Mouse (Mus musculus) liver, postnatal 0 days (tissue): Measurements from ENCODE around the gene Eva1c. TPM values are rescaled to one million over a fixed set of nuclear protein-coding genes. Genes with fewer than 3 reads are reported as not detected.

ENCODE experiments used
- ATAC-seq: fragments of 200-750 bp; cut with Nextera tagmentation; 2 replicates; pipeline ENCODE4 v1.8.0; 2017; ENCODE audit warnings: mild to moderate bottlenecking, moderate library complexity
- DNase-seq: peaks from one replicate; pipeline ENCODE4 v3.0.0-alpha.2; 2016
- H3K27ac ChIP-seq: fragments of 300-500 bp; sonication (generic); 2 replicates; pipeline ENCODE4 v1.5.1; 2014; ENCODE audit warnings: antibody characterized with exemption, moderate library complexity, mild to moderate bottlenecking, low read depth
- H3K27me3 ChIP-seq: fragments of 300-500 bp; sonication (generic); 2 replicates; pipeline ENCODE4 v1.6.1; 2014; ENCODE audit warnings: low read length, control low read depth, mixed read lengths; ENCODE audit not compliant: insufficient read depth
- H3K36me3 ChIP-seq: fragments of 300-500 bp; sonication (generic); replicated peaks from 2 replicates; pipeline ENCODE4 v1.6.1; 2014; ENCODE audit warnings: mild to moderate bottlenecking, control low read depth, low read length, moderate library complexity, mixed read lengths; ENCODE audit not compliant: insufficient read depth
- H3K4me1 ChIP-seq: fragments of 300-500 bp; sonication (generic); 2 replicates; pipeline ENCODE4 v1.6.1; 2014; ENCODE audit warnings: antibody characterized with exemption, mild to moderate bottlenecking, control low read depth; ENCODE audit not compliant: insufficient read depth
- H3K4me2 ChIP-seq: fragments of 300-500 bp; sonication (generic); 2 replicates; pipeline ENCODE4 v1.6.1; 2014; ENCODE audit warnings: low read depth, mild to moderate bottlenecking, low read length, moderate library complexity, mixed read lengths
- H3K4me3 ChIP-seq: fragments of 300-500 bp; sonication (generic); 2 replicates; pipeline ENCODE4 v1.5.1; 2014; ENCODE audit warnings: low read depth, low read length
- H3K9ac ChIP-seq: fragments of 300-500 bp; sonication (generic); replicated peaks from 2 replicates; pipeline ENCODE4 v1.6.1; 2014; ENCODE audit warnings: mild to moderate bottlenecking, moderate library complexity
- H3K9me3 ChIP-seq: fragments of 300-500 bp; sonication (generic); 2 replicates; pipeline ENCODE4 v1.6.1; 2016; ENCODE audit warnings: mild to moderate bottlenecking, control low read depth, low read length, mixed read lengths
- CTCF ChIP-seq: sonication (generic); IDR thresholded peaks from 2 replicates; pipeline ENCODE4 v1.5.1; 2016; ENCODE audit warnings: antibody characterized with exemption, low read depth
- EP300 ChIP-seq: IDR thresholded peaks from 2 replicates; pipeline ENCODE4 v1.6.1; 2016; ENCODE audit warnings: antibody characterized with exemption, low read depth, mild to moderate bottlenecking
- WGBS: fragments of 180-500 bp; shearing (Covaris S2); extraction: QIAGEN DNeasy Blood & Tissue Kit; methylation state at CpG from one replicate; pipeline ENCODE4 v1.1.7; 2014; ENCODE audit not compliant: insufficient replicate concordance; 5-methylcytosine and 5-hydroxymethylcytosine counted together
- polyA plus RNA-seq: library from polyadenylated mRNA; unstranded; fragments of >200 nt; fragmentation: Nextera tagmentation; extraction: Ambion mirVana; gene quantifications from 2 replicates; pipeline ENCODE4 v1.2.1, GENCODE M21; 2015

Gene Eva1c
- polyA plus RNA-seq, 1 experiment from 2014 or later = 1.1 TPM

DNA sequence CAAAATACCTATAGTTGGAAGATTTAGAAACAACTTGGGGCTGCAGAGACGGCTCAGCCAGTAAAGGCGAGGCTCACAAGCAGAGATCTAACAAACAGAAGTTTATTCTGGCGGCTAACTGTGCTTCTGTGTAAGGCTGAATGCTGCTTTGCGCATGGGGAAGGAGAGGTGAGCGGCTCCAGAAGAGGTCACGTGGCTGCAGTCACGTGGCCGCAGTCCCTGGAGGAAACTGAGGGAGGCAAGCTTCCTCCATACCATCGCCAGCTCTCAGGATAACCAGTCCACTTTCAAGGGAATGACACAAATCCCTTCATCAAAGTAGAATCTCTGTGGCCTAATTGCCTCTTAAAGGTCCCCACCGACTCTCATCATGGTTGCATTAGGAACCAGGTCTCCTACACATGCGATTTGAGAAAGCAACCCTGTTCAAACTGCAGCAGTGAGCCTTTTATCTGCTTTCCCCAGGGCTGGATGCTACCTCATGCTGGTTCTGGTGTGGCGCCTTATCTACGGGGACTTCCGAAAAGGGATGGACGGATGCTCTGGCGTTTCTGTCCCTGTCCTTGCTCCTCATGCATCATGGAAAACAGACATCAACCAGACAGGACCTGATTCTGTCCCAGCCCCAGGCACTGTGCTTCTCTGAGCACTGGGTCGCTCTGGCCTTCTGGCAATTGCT is 84.5 kb downstream of the Eva1c start:
- no peaks in the 10 kb centered on the region for H3K9me3 ChIP-seq
- DNase-seq = no peak
- WGBS = 65% methylated on average over 17 of the region's 17 CpGs
- TF ChIP-seq CTCF (no peak), EP300 (no peak)
- H3K36me3 ChIP-seq = no peaks in the 10 kb centered on the region
- H3K4me2 ChIP-seq = no peak overlapping the region
- ATAC-seq = no peak
- H3K27me3 ChIP-seq = no peaks in the 10 kb centered on the region
- H3K4me3 ChIP-seq = no peak overlapping the region
- no peak overlapping the region for H3K9ac ChIP-seq
- no peak overlapping the region for H3K27ac ChIP-seq
- H3K4me1 ChIP-seq = no peaks in the 10 kb centered on the region

DNA sequence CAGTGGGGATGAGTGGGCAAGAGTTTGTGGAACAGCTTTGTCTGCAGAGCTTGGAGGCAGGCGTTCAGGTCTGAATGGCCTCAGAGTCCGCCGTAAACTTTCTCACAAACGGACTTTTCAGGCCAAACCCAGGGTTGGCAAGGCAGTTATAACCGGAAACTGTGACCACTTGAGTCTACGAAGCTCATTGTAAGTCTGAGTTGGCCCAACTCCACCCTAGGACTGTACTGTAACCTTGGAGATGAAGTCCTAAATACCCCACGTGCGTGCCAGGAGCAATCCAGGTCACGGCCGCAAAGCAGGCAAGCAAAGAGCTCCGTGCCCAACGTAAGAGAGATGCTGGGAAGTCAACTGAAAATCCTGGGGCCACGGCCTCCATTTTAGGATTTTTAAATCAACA is 85.2 kb downstream of the Eva1c start:
- H3K9me3 ChIP-seq = no peaks in the 10 kb centered on the region
- H3K27ac ChIP-seq = no peak overlapping the region
- no peaks in the 10 kb centered on the region for H3K27me3 ChIP-seq
- no peak overlapping the region for H3K9ac ChIP-seq
- H3K36me3 ChIP-seq = no peaks in the 10 kb centered on the region
- no peak overlapping the region for H3K4me2 ChIP-seq
- no peaks in the 10 kb centered on the region for H3K4me1 ChIP-seq
- H3K4me3 ChIP-seq = no peak overlapping the region
- DNase-seq (no peak), ATAC-seq (no peak)
- TF ChIP-seq CTCF (no peak), EP300 (no peak)
- 81% methylated on average over 13 of the region's 13 CpGs for WGBS

DNA sequence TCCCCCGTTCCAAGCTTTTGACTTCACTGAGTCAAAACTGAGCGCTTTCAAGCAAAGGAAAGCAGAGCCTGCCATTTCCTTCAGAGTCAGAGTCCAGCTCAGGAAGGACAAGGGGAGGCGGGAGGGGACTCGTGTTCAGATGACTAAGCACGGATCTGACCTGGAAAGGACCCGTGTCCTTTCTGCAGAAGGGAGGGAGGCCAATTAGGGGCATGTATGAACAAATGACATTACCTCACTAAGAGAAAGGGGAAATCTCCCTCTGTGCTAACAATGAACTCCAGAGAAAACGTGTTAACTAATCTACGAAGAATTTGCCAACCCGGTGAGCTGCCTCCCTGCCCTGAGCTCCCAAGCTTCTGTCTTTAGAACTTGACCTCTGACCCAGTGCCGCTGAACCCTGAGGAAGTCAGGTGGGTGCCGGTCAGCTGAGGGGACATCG is 89.5 kb downstream of the Eva1c start:
- no peaks in the 10 kb centered on the region for H3K36me3 ChIP-seq
- ATAC-seq = peak; percentile 66
- DNase-seq = no peak
- H3K27me3 ChIP-seq = no peaks in the 10 kb centered on the region
- TF ChIP-seq EP300 (no peak; the same call in 1 of the 2 replicates), CTCF (no peak)
- no peaks in the 10 kb centered on the region for H3K4me1 ChIP-seq
- no peak overlapping the region for H3K4me3 ChIP-seq
- WGBS = 17% methylated on average over 12 of the region's 12 CpGs
- H3K9ac ChIP-seq = no peak overlapping the region
- H3K4me2 ChIP-seq = no peak overlapping the region
- H3K27ac ChIP-seq = no peak overlapping the region
- H3K9me3 ChIP-seq = no peaks in the 10 kb centered on the region

DNA sequence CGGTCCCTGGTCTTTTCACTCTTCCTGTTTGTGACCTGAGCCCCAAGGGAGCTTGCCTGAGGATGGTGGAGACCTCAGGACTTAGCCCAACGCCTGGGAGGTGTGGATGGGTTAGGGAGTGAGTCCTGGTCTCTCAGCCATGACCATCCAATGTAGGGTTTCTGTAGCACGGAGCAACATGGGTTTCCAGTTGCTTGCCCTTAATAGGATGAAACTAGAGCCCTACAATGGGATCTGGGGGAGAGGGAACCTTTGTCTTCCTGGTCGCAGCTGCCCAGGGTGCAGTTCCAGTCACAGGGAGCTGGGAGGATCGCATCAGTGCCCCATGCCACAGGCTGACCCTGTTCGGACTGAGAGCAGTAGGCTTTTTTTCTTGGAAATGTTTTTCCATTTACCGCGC is 90.6 kb downstream of the Eva1c start:
- no peak for TF ChIP-seq EP300
- TF ChIP-seq CTCF = no peak
- Histone ChIP-seq H3K9ac (no peak overlapping the region), H3K4me2 (no peak overlapping the region), H3K9me3 (no peaks in the 10 kb centered on the region), H3K4me1 (no peaks in the 10 kb centered on the region), H3K27ac (no peak overlapping the region), H3K27me3 (no peaks in the 10 kb centered on the region), H3K4me3 (no peak overlapping the region), H3K36me3 (no peaks in the 10 kb centered on the region)
- DNase-seq (no peak), ATAC-seq (no peak)
- 78% methylated on average over 8 of the region's 8 CpGs for WGBS

DNA sequence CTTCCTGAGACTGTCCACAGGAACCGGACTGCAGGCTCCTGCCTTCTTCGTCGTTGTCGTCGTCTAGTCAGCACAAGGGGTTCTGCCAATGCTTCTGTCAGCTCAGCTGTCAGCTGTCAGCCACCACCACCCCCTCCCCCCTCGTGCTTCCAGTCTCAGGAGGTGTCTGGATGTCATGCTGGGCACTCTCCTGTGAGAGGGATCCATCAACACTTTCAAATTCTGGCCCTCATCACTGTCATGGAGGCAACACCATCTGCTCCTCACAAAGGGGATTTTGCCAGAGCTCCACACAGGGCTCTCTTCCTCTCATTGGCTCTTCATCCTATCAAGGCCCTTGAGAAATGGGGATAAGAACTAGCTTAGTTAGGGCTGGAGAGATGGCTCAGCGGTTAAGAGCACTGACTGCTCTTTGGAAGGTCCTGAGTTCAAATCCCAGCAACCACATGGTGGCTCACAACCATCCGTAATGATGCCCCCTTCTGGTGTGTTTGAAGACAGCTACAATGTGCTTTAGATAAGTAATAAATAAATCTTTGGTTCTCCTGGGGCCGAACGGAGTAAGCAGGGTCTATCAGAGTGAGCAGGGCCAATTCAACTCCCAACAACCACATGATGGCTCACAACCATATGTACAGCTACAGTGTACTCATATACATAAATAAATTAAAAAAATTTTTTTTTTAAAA is 95.1 kb downstream of the Eva1c start:
- no peak overlapping the region for H3K27ac ChIP-seq
- ATAC-seq = no peak
- no peak overlapping the region for H3K9ac ChIP-seq
- H3K4me1 ChIP-seq = no peaks in the 10 kb centered on the region
- H3K27me3 ChIP-seq = no peaks in the 10 kb centered on the region
- DNase-seq = no peak
- no peak overlapping the region for H3K4me3 ChIP-seq
- TF ChIP-seq EP300 = no peak
- no peak for TF ChIP-seq CTCF
- peaks cover 5% of the 10 kb centered on the region; the same call in 1 of the 2 replicates for H3K36me3 ChIP-seq
- no peaks in the 10 kb centered on the region for H3K9me3 ChIP-seq
- H3K4me2 ChIP-seq = no peak overlapping the region
- WGBS = 48% methylated on average over 10 of the region's 10 CpGs

DNA sequence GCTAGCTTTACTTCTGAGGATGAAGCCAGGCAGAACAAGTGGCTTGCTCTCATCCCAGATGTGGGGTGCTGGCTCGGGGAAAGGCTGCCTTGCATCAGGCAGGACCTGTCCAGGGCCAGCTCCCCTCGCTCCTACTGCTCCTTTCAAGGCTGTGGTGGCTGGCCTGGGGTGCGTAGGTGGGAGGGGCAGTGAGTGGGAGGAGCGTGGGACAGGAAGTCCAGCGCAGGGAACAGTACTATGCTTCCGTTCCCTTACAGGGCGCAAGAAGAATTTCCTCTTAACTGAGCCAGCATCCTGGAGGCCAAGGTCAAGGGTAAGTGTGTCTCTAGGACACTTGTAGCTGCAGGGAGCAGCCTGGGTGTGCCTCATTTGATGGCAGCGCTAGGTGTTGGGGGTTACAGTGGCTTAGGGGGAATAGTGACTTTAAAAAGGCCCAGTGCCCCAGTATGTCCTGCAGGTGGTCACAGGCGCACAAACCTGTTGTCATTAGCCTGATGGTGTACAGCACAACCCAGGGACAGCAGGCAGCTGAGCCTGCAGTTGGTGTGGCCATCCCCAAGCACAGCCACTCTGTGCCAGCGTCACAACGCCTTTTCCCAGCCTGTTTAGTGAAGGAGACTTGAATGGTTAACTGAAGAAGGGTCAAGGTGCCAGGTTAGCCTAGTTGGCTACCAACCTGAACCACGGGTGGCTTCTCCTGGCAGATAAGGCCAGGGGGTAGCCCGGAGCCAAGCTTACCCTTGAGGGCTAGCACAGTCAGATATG is 98.3 kb downstream of the Eva1c start:
- no peak overlapping the region for H3K4me3 ChIP-seq
- no peaks in the 10 kb centered on the region for H3K9me3 ChIP-seq
- peaks cover 5% of the 10 kb centered on the region; the same call in 1 of the 2 replicates for H3K36me3 ChIP-seq
- H3K4me2 ChIP-seq = no peak overlapping the region
- no peaks in the 10 kb centered on the region for H3K4me1 ChIP-seq
- 75% methylated on average over 13 of the region's 13 CpGs for WGBS
- DNase-seq = peak; percentile 42
- no peak for TF ChIP-seq EP300
- TF ChIP-seq CTCF = no peak
- no peaks in the 10 kb centered on the region for H3K27me3 ChIP-seq
- peak; percentile 54 for ATAC-seq
- no peak overlapping the region for H3K27ac ChIP-seq
- no peak overlapping the region for H3K9ac ChIP-seq
